Mouse (Mus musculus) ovary, postnatal 14 days (tissue): ENCODE data around the gene Unkl.
"Not testable (repeated sequence)": the region's sequence is repeated elsewhere in the genome, so short reads cannot be mapped to it uniquely, and the experiment has no call there.

Experiments used
- DNase-seq: peaks from one replicate; pipeline ENCODE4 v3.0.0; 2022; ENCODE audit warnings: low spot score

Gene Unkl

DNA sequence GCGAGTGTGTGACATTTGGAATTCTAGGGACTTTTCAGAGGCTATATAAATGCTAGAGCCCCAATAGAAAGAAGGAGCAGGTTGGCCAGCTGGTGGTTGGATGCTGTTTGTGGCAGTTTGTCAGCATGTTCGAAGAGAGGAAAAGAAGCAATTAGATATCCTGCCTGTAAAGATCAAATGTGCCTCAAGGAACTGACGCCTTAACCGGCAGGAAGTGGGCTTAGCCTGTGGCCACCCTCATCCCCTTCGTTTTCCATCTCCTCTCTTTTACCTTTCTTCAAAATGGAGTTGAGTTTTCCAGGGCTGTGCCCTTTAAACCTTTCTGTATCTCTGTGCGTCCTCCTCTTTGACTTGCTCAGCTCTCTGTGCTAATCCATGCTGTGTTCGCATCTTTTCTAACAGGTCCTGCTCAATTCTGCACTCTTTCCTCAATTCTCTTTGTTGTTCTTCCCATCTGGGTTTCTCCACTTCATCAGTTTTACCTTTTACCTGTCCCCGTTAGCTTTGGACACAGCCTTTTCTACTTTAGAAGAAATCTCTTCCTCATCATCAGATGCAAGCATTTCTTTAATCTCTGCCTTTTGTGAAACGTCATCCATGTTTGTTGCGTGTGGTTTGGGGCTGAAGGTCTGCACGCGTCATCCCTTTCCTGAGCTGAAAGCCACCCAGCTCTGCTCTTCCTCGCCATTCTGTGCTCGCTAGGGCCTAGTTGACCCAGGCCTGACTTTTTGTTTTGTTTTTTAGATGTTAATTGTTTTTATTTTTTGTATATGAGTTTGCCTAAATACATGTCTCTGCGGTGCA, 31.5 kb downstream of the Unkl start:
- DNase-seq = no peak

DNA sequence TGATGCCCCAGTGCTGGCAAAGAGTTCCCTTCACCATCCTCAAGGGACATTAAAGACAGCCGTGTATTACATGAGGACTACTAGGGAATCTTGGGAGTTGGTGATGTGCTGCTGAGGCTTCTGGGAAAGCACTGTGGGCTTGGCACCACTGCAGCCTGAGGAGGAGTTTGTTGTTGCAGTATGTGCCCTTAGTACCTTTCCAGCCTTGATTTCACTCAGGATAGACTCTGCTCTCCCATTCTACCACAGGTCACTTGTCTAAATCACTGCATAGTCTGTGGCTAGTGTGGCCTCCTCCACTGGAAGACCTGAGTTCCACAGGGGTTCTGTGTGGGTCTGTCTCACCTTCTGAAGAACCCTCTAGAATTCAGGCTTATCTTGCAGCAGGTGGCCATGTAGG, 32.5 kb downstream of the Unkl start:
- DNase-seq = no peak

DNA sequence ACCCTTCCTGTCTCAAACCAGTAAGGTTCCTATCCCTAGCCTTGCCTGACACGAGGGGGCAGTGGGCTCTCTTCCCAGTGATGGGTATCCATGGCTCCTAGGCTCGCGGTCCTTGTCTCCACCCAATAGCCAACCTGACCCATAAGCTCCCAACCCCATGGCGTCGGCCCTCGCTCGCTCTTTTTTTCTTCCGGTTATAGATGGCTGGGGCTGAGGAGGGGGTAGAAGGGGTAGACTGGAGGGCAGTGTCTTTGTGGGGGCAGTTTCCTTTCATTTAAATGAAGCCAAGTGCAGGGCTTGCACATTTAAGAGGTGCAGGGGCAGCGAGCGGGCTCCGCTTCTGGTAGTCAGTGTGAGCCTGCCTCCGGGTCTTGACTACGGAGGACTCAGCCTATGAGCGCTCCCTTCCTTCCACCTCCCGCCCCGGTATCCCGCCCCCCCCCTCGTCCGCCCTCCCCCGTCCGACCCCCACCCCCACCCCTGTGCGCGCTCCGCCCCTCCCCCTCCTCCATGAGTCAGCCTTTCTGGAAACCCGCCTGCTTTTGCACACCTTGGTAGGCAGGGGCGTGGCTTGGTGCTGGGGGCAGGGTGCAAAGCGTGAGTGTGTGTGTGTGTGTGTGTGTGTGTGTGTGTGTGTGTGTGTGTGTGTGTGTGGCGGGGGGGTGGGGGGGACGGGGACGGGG, 33.8 kb downstream of the Unkl start:
- peak; percentile 39 for DNase-seq

DNA sequence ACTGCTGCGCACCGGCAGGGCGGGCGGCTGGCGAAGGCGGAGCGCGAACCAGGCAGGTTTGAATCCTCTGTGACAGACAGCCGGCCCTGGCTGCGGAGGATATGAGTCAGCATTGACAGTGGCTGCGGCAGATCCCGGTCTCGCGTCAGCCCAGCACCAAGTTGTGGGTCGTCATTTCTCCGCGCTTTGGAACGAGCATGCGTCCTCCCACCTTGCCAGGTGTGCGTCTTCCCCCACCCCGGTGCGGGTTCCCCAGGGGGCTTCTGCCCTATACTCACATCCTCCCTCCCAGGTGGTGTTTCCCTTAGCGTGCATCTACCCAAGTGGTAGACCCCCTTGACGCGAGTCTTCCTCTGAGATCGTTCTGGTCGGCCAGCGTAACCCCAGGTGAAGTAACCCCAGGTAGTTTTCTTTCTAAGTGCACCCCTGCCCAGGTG, 34.3 kb downstream of the Unkl start:
- DNase-seq = not testable (repeated sequence)

DNA sequence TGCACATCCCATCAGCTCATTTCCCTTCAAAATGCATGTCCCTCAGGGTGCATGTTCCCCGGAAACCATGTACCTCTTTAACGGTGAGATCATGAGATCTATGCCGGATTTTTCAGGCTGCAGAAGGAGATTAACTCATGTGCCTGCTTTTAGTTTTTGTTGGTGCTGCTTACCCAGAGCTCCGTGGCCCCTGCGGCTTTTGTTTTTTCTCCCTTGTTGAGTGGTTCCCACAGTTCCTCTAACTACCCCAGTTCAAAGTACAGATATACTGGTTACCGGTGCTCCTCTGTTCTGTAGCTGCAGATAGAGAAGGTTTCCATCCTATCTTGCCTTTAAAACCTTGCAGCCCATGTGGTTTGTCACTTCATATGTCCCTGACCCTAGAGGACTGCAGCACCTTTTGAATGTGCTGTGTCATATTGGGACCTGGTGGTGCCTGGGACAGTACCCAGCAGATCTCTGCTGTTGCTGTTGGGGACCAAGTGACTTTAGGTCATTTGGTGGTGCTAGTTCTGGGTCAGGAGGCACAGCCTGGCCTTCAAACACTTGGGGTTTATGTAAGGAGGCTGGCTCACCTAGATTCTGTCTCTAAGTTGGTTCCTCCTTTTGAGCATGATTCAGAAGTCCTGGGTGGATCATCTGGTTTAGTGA, 34.9 kb downstream of the Unkl start:
- DNase-seq = no peak

DNA sequence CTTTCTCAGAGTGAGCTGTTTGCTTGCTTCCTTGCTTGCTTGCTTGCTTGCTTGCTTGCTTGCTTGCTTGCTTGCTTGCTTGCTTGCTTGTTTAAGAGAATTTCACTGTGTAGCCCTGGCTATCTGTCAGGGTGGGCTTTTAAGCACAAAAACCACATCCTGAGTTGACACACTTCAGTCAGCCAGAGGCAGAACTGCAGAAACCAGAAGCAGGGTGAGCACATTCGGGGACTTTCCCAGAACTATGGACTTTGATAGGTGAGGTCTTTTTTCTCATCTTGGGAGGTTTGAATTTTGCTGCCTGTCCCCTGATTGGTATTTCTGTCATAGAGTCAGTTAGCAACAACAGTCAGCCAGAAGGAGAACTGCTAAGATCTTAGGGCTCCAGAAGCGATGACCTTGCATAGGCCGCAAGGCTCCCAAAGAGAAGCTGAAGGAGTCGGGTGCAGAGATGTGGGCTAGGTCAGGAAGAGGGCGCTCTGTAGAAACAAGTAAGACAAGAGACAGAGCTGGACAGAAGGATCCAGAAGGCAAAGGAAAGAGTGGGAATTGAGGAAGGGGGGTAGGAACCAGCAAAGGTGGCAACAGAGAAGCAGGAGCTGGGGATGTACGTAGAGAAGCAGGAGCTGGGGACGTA, 36.5 kb downstream of the Unkl start:
- DNase-seq = no peak

DNA sequence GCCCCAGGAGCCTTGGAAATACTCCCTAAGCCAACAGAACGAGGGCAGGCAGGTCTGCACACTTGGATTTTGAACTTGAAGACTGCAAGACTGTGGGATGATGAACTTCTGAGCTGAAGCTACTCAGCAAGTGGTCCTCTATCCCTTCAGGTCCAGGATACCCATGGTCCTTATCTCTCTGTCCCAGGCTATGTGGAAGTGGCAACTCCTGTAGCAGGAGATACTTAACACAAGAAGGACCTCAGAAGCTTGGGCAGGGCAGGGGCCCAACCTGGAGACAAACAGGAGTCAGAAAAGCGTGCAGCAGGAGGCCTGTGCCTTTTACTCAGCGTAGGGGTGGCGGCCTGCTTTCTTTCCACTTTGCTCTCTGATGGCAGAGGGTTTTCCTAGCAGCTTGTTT, 37.5 kb downstream of the Unkl start:
- no peak for DNase-seq

DNA sequence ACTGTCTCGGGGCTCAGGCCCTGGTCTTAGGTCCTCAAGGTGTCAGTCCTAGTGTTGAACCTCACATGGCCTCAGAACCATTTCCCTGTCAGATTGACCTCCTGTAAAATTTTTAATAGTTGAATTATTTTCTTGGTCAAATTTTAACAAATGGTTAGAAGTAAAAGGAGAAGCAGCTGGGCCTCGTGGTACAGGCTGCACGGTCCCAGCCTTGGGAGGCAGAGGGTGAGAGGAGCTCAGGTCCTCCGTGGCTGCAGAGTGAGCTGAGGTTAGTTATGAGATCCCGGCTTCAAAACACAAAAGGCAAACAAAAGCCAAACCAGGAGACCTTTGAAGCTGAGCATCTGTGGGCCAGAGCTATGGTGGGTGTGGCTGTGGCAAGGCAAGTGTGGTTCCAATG, 39.8 kb downstream of the Unkl start:
- no peak for DNase-seq

DNA sequence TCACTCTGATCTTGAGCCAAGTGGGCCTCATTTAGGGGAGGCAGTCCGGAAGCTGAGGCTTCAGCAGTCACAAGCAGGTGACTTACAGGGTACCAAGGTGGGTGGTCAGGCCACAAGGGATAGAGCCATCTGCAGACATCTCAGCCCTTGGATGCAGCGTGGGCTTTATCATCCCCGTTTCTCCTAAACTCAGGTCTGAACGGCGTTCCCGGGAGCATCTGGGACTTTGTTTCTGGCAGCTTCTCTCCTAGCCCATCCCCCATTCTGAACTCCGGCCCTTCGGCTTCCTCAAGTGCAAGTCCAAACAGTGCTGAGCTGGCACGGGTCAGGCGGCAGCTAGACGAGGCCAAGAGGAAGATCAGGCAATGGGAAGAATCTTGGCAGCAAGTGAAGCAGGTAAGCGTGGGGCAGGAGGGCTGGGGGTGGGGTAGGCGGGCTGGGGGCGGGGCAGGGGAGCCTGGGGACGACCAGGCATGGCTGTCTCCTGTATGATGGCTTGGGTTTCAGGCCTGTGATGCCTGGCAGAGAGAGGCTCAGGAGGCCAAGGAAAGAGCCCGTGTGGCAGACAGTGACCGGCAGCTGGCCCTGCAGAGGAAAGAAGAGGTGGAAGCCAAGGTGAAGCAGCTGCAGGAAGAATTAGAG, 41.9 kb downstream of the Unkl start:
- not testable (repeated sequence) for DNase-seq

DNA sequence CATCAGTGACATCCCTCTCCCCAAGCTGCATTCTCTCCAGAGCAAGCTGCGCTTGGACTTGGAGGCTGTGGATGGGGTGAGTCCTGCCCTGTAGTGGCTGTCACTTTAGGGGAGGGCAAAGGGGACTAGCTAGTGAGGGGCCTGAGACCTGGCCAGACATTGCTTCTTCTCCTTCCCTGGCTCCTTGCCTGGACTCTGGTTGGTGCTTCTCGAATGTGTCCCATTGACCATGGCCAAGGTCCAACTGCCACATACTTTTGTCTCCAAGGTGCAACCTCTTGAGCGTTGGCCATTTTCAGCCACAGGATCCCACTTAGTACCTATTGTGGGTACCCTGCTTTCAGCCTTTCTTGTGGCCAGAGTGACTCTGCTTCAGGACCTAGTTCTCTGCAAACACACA, 42.5 kb downstream of the Unkl start:
- DNase-seq = no peak

DNA sequence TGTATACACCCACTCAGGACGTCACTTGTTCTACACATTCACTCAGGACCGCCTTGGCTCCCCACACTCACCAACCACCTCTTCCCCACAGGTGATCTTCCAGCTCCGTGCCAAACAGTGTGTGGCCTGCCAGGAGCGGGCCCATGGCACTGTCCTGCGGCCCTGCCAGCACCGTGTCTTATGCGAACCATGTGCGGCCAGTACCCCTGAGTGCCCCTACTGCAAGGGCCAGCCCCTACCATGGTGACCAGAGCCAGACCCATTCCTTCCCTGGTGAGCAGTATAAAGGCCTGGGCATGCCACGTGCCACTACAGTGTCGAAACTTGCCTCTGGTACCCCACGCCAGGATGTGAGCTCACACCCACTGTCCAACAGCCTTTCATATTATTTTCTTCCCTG, 43.4 kb downstream of the Unkl start:
- DNase-seq = not testable (repeated sequence)

DNA sequence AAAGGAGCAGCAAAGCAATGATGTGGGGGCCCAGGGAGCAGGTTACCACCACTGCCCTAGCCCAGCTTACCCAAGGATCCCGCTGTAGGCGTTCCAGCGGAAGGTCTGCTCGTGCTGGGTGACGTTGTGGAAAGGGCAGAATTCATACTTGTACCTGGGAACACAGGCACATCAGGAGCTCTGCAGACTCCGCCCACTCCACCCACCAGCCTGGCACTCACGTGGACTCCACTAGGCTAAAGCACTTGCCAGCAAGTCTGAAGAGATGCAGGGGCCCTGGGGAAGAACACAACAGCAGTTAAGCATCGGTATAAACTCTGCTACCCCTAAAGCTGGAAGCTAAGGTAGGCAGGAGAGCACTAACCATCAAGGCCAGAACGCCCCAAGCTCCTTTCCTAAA, 47.4 kb downstream of the Unkl start:
- DNase-seq = no peak

DNA sequence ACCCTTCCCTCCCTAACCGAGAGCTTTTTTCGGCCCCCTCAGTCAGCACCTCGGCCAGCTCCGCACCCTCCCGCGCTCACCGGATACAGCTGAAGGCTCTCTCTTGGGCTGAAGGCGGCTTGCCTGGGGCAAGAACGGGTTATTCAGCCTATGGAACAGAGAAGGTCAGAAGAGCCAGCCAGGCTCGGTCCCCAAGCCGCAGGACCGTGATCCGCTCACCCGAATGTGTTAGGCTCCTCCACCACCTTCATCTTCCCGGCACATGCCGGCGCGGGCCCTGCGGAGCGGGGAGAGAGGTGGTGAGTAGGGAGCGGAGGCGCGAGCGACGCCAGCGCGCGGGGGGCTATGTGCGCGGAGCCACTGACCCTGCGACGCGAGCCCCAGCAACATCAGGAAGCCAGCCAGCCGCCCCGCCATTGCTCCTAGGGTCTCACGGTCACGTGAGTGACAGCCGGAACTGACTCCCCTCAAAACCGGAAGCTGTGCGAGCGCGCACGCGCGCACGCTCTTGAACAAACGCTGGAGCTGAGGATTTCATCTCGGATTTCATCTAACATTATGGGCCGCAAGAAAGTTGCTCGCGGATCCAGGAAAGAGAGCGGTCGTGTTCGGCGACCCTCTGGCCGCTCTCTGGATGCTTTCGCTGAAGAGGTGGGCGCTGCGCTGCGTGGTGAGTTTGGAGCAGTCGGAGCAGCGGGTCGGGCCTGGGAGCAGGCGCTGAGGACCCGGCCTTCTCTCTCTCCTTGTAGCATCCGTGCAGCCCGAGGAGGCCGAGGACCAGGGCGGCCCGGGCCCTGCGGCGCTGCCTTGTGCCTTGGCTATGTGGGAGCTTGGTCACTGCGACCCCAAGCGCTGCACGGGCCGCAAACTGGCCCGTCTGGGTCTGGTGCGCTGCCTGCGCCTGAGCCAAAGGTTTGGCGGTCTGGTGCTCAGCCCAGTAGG, 51.8 kb downstream of the Unkl start, which contains the start of the genes Gnptg and Tsr3:
Gene Gnptg, minus strand, starts transcription at position 430 of the 942 bp plus-strand sequence.
Gene Tsr3, plus strand, starts transcription at position 476 of the 942 bp plus-strand sequence.
- DNase-seq = peak; percentile 70

DNA sequence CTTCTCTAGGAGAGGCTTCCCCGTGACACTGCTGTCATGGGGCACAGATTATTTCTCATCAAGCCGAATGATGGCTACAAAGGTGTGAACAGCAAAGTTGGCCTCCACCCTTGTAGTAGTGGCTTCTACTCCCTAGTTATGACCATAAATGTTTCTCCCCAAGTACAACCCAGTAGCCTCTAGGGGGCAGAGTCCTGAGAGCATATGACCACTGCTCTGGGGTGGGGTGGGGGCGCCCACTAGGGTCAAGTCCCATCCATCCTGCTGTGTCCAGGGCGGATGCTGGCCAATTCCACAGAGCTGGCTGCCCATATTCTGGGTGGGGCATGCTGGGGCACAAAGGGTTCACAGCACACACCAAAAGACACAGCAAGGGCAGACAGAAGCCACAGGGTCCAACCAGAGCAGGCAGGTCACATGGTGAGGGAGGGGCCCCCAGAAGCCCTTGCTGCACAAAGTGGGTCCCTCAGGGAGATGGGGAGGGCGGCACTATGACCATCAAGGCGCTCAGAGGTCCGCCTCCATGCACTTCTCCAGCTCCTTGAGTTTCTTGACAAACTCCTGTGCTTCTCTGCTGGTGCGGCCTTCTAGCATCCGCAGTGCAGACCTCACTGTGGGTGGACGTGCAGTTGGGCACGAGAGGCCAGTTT, 55.1 kb downstream of the Unkl start:
- no peak for DNase-seq

DNA sequence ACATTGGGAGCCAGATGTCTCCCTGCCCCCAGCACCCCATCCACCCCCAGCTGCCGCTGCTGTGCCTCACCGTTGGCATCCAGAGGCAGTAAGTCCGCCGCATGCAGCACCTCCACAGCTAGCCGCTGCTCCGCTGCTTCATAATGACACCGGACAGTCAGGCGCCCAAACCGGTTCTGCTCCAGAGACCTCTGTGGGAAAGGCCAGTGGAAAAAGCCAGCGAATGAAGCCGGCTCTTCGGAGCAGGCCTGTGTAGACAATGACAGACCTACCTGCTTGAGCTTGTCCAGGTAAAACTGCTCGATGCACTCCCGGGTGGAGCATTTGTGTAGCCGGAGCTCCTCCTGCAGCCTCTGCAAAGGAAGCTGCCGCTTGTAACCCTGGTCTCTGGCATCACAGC, 56.0 kb downstream of the Unkl start:
- no peak for DNase-seq

DNA sequence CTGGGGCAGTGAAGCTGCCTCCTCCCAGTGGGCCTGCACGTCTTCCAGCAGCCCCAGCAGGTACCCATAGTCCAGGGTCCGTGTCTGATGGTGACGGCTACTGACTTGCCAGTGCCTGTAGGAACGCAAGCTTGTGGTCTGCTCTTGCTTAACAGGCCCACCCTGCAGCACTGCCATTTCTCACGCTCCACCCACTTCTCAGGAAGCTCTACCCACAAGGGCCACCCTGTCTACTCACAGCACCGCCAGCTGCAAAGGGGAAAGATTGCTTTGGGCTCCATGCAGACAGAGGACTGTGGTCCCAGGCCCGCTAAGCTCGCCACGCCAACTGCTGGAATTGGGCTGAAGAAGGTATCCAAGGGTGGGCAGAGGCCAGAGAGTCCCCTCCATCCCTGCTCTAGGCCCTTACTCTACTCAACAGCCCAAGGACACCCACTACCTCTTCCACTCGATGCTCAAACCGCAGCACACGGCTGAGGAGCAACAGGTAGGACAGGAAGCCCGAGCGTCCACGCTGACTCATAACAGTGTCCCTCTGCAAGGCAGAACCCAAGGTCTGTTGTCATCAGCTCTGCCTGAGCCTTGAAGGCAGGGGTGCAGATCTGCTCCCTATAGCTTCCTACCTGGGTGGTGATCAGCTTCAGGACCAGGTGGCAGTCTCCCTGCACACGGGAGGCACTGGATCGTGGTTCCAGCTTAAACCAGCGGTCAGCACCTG, 60.0 kb downstream of the Unkl start:
- DNase-seq = no peak

DNA sequence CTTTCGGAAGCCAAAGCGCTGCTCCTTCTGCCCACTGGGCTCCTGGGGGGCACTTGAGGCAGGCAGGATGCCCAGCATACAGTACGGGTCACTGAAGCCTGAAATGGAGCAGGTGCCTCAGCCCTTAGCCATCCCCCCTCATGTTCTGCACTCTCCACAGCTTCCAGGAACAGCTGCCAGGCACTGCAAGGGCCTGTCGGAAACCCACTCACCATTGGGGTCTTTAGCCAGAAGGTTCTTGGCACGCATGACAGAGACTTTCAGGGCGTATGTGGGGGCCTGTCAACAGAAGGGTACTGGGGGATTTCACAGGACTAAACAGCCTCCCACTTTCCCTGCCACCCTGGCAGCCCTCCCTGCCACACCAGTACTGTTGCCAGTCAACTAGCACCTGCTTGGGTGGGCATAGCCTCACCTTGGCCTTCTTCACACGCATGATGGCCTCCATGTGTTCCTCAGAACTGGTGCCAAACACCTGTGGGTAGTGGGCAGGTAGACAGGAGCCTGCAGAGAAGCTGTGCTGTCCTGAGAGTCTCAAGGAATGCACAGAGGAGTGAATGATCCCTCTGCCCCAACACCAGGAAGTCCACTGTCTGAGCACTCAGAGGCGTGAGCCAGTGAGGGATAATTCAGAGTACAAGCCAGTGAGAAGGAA, 62.1 kb downstream of the Unkl start:
- DNase-seq = no peak

DNA sequence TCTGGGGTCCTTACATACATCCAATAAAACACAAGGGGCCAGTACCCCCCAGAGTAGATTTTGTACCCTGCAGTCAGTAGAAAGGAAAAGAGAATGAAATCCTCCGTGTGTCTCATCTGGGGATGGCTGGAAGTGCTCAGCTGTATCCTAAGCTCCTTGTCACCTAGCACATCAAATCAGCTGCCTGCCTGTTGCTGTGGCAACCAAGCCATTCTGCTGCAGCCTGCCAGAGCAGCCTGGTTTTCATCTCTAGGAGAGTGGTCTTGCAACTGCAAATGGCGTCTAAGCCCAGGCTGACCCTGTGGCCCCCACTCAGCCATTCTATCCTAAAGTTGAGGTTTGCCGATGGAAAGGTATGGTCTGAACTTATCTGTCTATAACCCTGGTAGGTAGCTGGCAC, 64.4 kb downstream of the Unkl start:
- no peak for DNase-seq

DNA sequence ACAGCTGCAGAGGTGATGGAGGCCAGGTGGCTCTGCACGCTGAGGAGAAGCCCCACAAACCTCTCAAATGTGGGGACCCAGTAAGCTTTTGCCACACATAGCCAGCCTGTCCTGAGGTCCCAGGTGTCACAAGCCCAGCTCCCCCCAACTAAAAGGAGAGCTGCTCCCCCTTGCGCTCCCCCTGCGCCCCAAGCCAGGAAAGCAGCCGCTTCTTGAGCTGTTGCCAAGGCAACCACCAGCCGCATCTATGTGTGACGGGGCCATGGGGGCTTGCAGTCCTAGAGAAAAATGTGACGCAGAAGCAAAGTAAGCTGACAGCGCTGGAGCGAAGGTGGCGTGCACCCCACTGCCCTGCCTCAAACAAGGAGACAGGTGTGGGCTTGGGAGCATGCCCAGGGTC, 65.6 kb downstream of the Unkl start:
- no peak for DNase-seq
